In genomic region chr6:53611451-53611945, GRCm38 (mm10) we compare ENCODE assay signal across 29 mouse cellular contexts.
DNase-seq lines count a peak whose midpoint lies in the region; ATAC-seq and TF ChIP-seq lines count a peak whose summit lies in the region.
"Had no signal": no experiment of that assay in that cellular context is flagged by ENCODE, and none has a peak within 500 bp of the region (broad histone marks: within the 10 kb centered on the region; RNA-seq: fewer than 3 reads in every experiment).

No protein-coding gene starts in this region.

- H3K36me3 ChIP-seq in liver, adult 2 months (ENCODE audit: control insufficient read depth, insufficient read depth, low read length): no peaks in the 10 kb centered on the region
- H3K36me3 ChIP-seq in liver, postnatal 0 days (replicated peaks; ENCODE audit: insufficient read depth, low read length): no peaks in the 10 kb centered on the region
- H3K36me3 ChIP-seq in limb, embryonic 10.5 days: no peaks in the 10 kb centered on the region
- no peaks in the 10 kb centered on the region for H3K36me3 ChIP-seq in midbrain, postnatal 0 days (ENCODE audit: insufficient read depth, low read length)
- H3K36me3 ChIP-seq: hindbrain, embryonic 10.5 days; hindbrain, embryonic 15.5 days; liver, embryonic 15.5 days; midbrain, embryonic 12.5 days had no signal

- no peak overlapping the region for H3K9ac ChIP-seq in liver, adult 2 months (ENCODE audit: low read depth, low read length)
- no peak overlapping the region for H3K9ac ChIP-seq in liver, postnatal 0 days (replicated peaks)
- H3K9ac ChIP-seq in midbrain, postnatal 0 days (replicated peaks; ENCODE audit: low read length, poor library complexity, severe bottlenecking): no peak overlapping the region
- H3K9ac ChIP-seq: forebrain, postnatal 0 days; heart, embryonic 13.5 days; hindbrain, embryonic 15.5 days; liver, embryonic 15.5 days; midbrain, embryonic 12.5 days had no signal

- ATAC-seq in liver, postnatal 0 days: no peak
- no peak for ATAC-seq in midbrain, postnatal 0 days (ENCODE audit: low FRiP score)
- ATAC-seq: activated CD4-positive, CD25-positive, alpha-beta regulatory T cell, adult 4 months; forebrain, postnatal 0 days had no signal

- H3K27ac ChIP-seq in liver, adult 2 months (replicated peaks; ENCODE audit: insufficient read depth, low read depth, low read length): no peak overlapping the region
- H3K27ac ChIP-seq in liver, postnatal 0 days (ENCODE audit: low read depth): no peak overlapping the region
- H3K27ac ChIP-seq in limb, embryonic 10.5 days: no peak overlapping the region
- H3K27ac ChIP-seq in midbrain, postnatal 0 days (ENCODE audit: low read depth, low read length): no peak overlapping the region
- H3K27ac ChIP-seq: heart, embryonic 13.5 days; hindbrain, embryonic 10.5 days; hindbrain, embryonic 15.5 days; layer of hippocampus, adult 2 months; liver, embryonic 15.5 days; midbrain, embryonic 12.5 days; stomach, postnatal 0 days had no signal

- no peak overlapping the region for H3K4me3 ChIP-seq in liver, adult 2 months (ENCODE audit: insufficient read depth, low read depth, low read length)
- no peak overlapping the region for H3K4me3 ChIP-seq in liver, postnatal 0 days (ENCODE audit: low read depth, low read length)
- no peak overlapping the region for H3K4me3 ChIP-seq in limb, embryonic 10.5 days
- no peak overlapping the region for H3K4me3 ChIP-seq in midbrain, postnatal 0 days (ENCODE audit: low read depth, low read length)
- H3K4me3 ChIP-seq: embryonic facial prominence, embryonic 13.5 days; heart, embryonic 13.5 days; hindbrain, embryonic 10.5 days; hindbrain, embryonic 15.5 days; liver, embryonic 15.5 days; megakaryocyte, embryonic 14.5 days; midbrain, embryonic 12.5 days had no signal

- H3K4me2 ChIP-seq in liver, postnatal 0 days (ENCODE audit: low read depth, low read length): no peak overlapping the region
- H3K4me2 ChIP-seq in midbrain, postnatal 0 days (ENCODE audit: low read depth, low read length, poor library complexity, severe bottlenecking): no peak overlapping the region
- H3K4me2 ChIP-seq: heart, embryonic 13.5 days; hindbrain, embryonic 15.5 days; liver, embryonic 15.5 days; midbrain, embryonic 12.5 days had no signal

- peaks cover 6% of the 10 kb centered on the region; the same call in 1 of the 2 replicates for H3K27me3 ChIP-seq in liver, adult 2 months (ENCODE audit: control insufficient read depth, insufficient read depth, low read length)
- 0 out of 2 replicates have a peak, but pooled peaks cover 3% of the 10 kb centered on the region for H3K27me3 ChIP-seq in liver, postnatal 0 days (ENCODE audit: insufficient read depth, low read length)
- H3K27me3 ChIP-seq in limb, embryonic 10.5 days (ENCODE audit: low read depth, poor library complexity, severe bottlenecking): no peaks in the 10 kb centered on the region
- no peaks in the 10 kb centered on the region for H3K27me3 ChIP-seq in midbrain, postnatal 0 days (ENCODE audit: insufficient read depth, low read length)
- H3K27me3 ChIP-seq: embryonic facial prominence, embryonic 13.5 days; heart, embryonic 13.5 days; hindbrain, embryonic 15.5 days; liver, embryonic 15.5 days had no signal

- H3K79me2 ChIP-seq in liver, adult 2 months (ENCODE audit: control insufficient read depth, insufficient read depth, low read length): no peaks in the 10 kb centered on the region

- no peak for TF ChIP-seq POLR2A in liver, adult 2 months (IDR thresholded peaks at IDR 0.05; ENCODE audit: extremely low read depth, insufficient read depth, low read length)

- TF ChIP-seq EP300 in liver, postnatal 0 days (IDR thresholded peaks at IDR 0.05; ENCODE audit: low read depth): no peak

- no peak for TF ChIP-seq CTCF in liver, adult 2 months (IDR thresholded peaks at IDR 0.05; ENCODE audit: low read depth, low read length)
- no peak for TF ChIP-seq CTCF in liver, postnatal 0 days (IDR thresholded peaks at IDR 0.05; ENCODE audit: low read depth)
- TF ChIP-seq CTCF in midbrain, postnatal 0 days (IDR thresholded peaks at IDR 0.05): no peak

- H3K9me3 ChIP-seq in liver, postnatal 0 days (ENCODE audit: low read length): no peaks in the 10 kb centered on the region
- H3K9me3 ChIP-seq in limb, embryonic 10.5 days (replicated peaks): no peaks in the 10 kb centered on the region
- H3K9me3 ChIP-seq in midbrain, postnatal 0 days (ENCODE audit: low read length): no peaks in the 10 kb centered on the region
- H3K9me3 ChIP-seq: embryonic facial prominence, embryonic 13.5 days; heart, embryonic 13.5 days; hindbrain, embryonic 10.5 days; hindbrain, embryonic 15.5 days; liver, embryonic 15.5 days; megakaryocyte, embryonic 14.5 days; midbrain, embryonic 12.5 days had no signal

- 40% methylated on average over 5 of the region's 5 CpGs for WGBS in liver, adult 2 months
- 73% methylated on average over 5 of the region's 5 CpGs for WGBS in liver, postnatal 0 days (ENCODE audit: insufficient replicate concordance)
- 89% methylated on average over 5 of the region's 5 CpGs for WGBS in limb, embryonic 10.5 days
- WGBS in midbrain, postnatal 0 days: 76% methylated on average over 5 of the region's 5 CpGs

- H3K4me1 ChIP-seq in liver, adult 2 months (ENCODE audit: control insufficient read depth, insufficient read depth, low read length): no peaks in the 10 kb centered on the region
- H3K4me1 ChIP-seq in liver, postnatal 0 days (ENCODE audit: insufficient read depth): no peaks in the 10 kb centered on the region
- H3K4me1 ChIP-seq in limb, embryonic 10.5 days: peaks cover 45% of the 10 kb centered on the region
- no peaks in the 10 kb centered on the region for H3K4me1 ChIP-seq in midbrain, postnatal 0 days (ENCODE audit: insufficient read depth, low read length)
- H3K4me1 ChIP-seq: liver, embryonic 15.5 days; megakaryocyte, embryonic 14.5 days had no signal

- DNase-seq in liver, adult 2 months (ENCODE audit: extremely low read depth, low read depth, low spot score): peak; percentile 81
- no peak for DNase-seq in liver, postnatal 0 days
- DNase-seq in cerebellum, adult 9-11 months: peak; percentile 13
- peak; percentile 24 for DNase-seq in limb, embryonic 10.5 days (ENCODE audit: low spot score)
- no peak for DNase-seq in right cerebral cortex, postnatal 10 days (ENCODE audit: low spot score in 2 of 2)
- no peak for DNase-seq in thymus, postnatal 36 days
- no peak for DNase-seq in midbrain, postnatal 0 days (ENCODE audit: low spot score)
- DNase-seq: adrenal gland, adult 2 months; adrenal gland, postnatal 36 days; B cell, adult 2 months; forebrain, postnatal 0 days; heart, postnatal 10 days; kidney, adult 18-20 months; kidney, postnatal 36 days; liver; lung, postnatal 36 days; spleen, adult 18-20 months; thymus, adult 18-20 months; thymus, postnatal 25 days had no signal

Comparison
In these comparisons a context has a peak if more than half of its experiments do, and no peak if none do; other contexts are left out.
1. DNase-seq: peak in liver, adult 2 months (single experiment), cerebellum, adult 9-11 months (single experiment) and limb, embryonic 10.5 days (single experiment); none in liver, postnatal 0 days (single experiment), right cerebral cortex, postnatal 10 days (0 of 2), thymus, postnatal 36 days (0 of 2) and midbrain, postnatal 0 days (single experiment).